Mouse (Mus musculus) MEL (cell line): ENCODE results near the gene Plbd2.

ENCODE experiments used
- CTCF ChIP-seq, 3 experiments: IDR thresholded peaks in 2 of 3; conservative IDR thresholded peaks in 1 of 3; 2 replicates each; pipeline ENCODE4 v1.5.1; 2011 to 2012; ENCODE audit warnings: low read length in 3 of 3, low read depth in 2 of 3, mild to moderate bottlenecking in 2 of 3, improper control_type of control experiment in 1 of 3, inconsistent platforms in 1 of 3, mixed read lengths in 1 of 3, moderate library complexity in 1 of 3; ENCODE audit not compliant: control insufficient read depth in 1 of 3, insufficient read depth in 1 of 3, poor library complexity in 1 of 3, severe bottlenecking in 1 of 3
- JUND ChIP-seq: IDR thresholded peaks from 2 replicates; pipeline ENCODE4 v1.6.1; 2011; ENCODE audit warnings: low read depth, mild to moderate bottlenecking, improper control_type of control experiment, low read length
- KAT2A ChIP-seq: conservative IDR thresholded peaks from 2 replicates; pipeline ENCODE4 v1.6.1; 2012; ENCODE audit warnings: low read depth, low read length, improper control_type of control experiment, inconsistent platforms
- POLR2A ChIP-seq, 2 experiments: IDR thresholded peaks; 2 replicates each; pipeline ENCODE4 v1.6.1; 2011 to 2012; ENCODE audit warnings: low read length in 2 of 2, mild to moderate bottlenecking in 2 of 2, control low read depth in 1 of 2, improper control_type of control experiment in 1 of 2, low read depth in 1 of 2, moderate library complexity in 1 of 2; ENCODE audit not compliant: control insufficient read depth in 1 of 2, insufficient read depth in 1 of 2, poor library complexity in 1 of 2
- TCF12 ChIP-seq: IDR thresholded peaks from 2 replicates; pipeline ENCODE4 v1.6.1; 2014; ENCODE audit warnings: low read depth, mild to moderate bottlenecking, inconsistent platforms, low read length, improper control_type of control experiment, moderate library complexity
- USF1 ChIP-seq: IDR thresholded peaks from 2 replicates; pipeline ENCODE4 v1.6.1; 2014; ENCODE audit warnings: low read depth, mild to moderate bottlenecking, inconsistent platforms, low read length, improper control_type of control experiment, moderate library complexity
- ZKSCAN1 ChIP-seq: IDR thresholded peaks from 2 replicates; pipeline ENCODE4 v1.6.1; 2012; ENCODE audit warnings: low read depth, mild to moderate bottlenecking, inconsistent platforms, low read length, improper control_type of control experiment, moderate library complexity

DNA sequence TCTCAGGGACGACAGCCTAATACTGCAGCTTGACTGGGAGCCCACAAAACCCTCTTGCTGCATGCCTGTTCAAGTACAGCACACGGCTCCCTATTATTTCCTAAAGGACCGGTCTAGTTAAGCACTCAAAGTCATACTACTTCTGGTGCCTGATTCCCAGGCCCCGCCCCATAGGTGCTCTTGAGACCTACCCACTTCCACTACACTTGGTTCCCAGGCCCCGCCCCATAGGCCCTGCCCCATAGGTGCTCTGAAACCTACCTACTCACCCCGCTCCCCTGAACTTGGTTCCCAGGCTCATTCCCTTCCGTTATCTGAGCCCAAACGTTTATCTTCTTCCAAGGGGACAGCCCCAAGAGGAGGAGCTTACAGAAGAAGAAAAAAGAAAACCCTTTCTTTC lies 15.6 kb downstream of the Plbd2 start:
- TF ChIP-seq ZKSCAN1 (no peak), KAT2A (no peak), CTCF (IDR thresholded peaks at IDR 0.05 in 2 of 3, conservative IDR thresholded peaks at IDR 0.05 in 1 of 3; ENCODE audit: control insufficient read depth in 1 of 3, insufficient read depth in 1 of 3, low read depth in 2 of 3, low read length in 3 of 3, poor library complexity in 1 of 3, severe bottlenecking in 1 of 3) (no peak), JUND (no peak), USF1 (no peak), POLR2A (IDR thresholded peaks at IDR 0.05; ENCODE audit: control insufficient read depth in 1 of 2, insufficient read depth in 1 of 2, low read depth in 1 of 2, low read length in 2 of 2, poor library complexity in 1 of 2) (no peak), TCF12 (no peak)
